Mouse (Mus musculus) lung, adult 2 months (tissue): Measurements from ENCODE around the gene Mknk2. TPM values are rescaled to one million over a fixed set of nuclear protein-coding genes. Genes with fewer than 3 reads are reported as not detected.

Experiments
- DNase-seq: peaks from one replicate; pipeline ENCODE4 v3.0.0; 2022
- H3K4me1 ChIP-seq: fragments of 200-500 bp; 2 replicates; pipeline ENCODE4 v1.6.1; 2011; ENCODE audit warnings: low read length; ENCODE audit not compliant: control insufficient read depth, insufficient read depth
- H3K4me3 ChIP-seq: fragments of 200-500 bp; replicated peaks from 2 replicates; pipeline ENCODE3; 2011; ENCODE audit warnings: low read depth, mild to moderate bottlenecking, control low read depth, low read length; ENCODE audit errors: extremely low read depth
- CTCF ChIP-seq: fragments of 200-500 bp; IDR thresholded peaks from 2 replicates; pipeline ENCODE4 v1.5.1; 2011; ENCODE audit warnings: mild to moderate bottlenecking, low read length, control low read depth; ENCODE audit not compliant: insufficient read depth
- POLR2A ChIP-seq: fragments of 200-500 bp; IDR thresholded peaks from 2 replicates; pipeline ENCODE4 v1.6.1; 2011; ENCODE audit warnings: low read depth, mild to moderate bottlenecking, control low read depth, low read length, borderline replicate concordance; ENCODE audit errors: extremely low read depth
- WGBS: fragments of 180-500 bp; shearing (Covaris S2); methylation state at CpG from one replicate; pipeline ENCODE4 v1.1.7; 2018; 5-methylcytosine and 5-hydroxymethylcytosine counted together
- polyA plus RNA-seq: library from polyadenylated mRNA; depleted of rRNA; stranded (reverse); fragments of >200 nt; gene quantifications from 2 replicates; pipeline ENCODE4 v1.2.3, GENCODE M21; 2012

The Mknk2 gene
- polyA plus RNA-seq, 1 experiment: 267 TPM

- Histone ChIP-seq H3K4me3 (no peak overlapping the region), H3K4me1 (peaks cover 58% of the 10 kb centered on the region)
- 62% methylated on average over 11 of the region's 11 CpGs for WGBS
- no peak for DNase-seq
- TF ChIP-seq CTCF (no peak), POLR2A (no peak)
Observed at GRCm38 (mm10) chr10:80671936-80672690, 5.8 kb downstream of the Mknk2 start.

DNA sequence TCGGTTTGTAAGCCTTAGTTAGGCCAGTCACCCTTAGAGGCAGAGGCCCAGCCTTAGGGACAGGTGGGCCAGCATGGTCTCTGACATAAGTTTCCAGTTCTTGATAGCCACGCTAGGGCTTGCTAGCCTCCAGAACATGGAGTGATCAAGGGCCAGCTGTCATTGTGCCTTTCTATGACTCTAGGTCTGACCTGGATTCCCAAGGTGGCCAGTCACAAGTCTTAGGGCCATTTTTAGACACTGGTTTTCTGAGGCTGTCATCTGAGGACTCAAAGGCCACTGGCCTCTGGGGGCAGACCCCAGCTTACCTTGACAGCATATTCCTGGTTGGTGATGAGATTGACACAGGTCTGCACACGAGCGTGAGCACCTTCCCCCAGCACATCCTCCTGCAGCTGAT, 6.7 kb downstream of the Mknk2 start:
- no peak for TF ChIP-seq CTCF
- TF ChIP-seq POLR2A: no peak; the same call in 1 of the 2 replicates
- H3K4me1 ChIP-seq: peaks cover 61% of the 10 kb centered on the region
- WGBS: 76% methylated on average over 4 of the region's 4 CpGs
- no peak overlapping the region for H3K4me3 ChIP-seq
- DNase-seq: no peak

DNA sequence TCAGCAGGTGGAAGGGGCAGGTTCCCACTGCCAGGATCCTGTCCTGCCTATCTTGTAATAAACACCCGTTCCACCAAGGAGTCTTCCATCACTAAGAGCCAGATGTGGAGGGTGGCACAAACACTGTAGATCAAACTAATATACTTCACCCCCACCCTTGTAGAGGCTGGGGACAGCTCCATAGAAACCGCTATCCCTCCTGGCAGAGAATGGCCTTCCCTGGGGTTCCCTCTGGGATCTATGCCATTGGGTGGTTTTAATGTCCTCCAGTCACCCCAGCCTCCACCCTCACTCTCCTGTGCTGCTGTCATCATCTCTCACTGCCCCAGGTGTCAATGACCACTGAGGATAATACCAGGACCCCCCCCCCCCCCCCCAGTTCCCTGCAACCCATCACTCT, 7.4 kb downstream of the Mknk2 start:
- Histone ChIP-seq H3K4me1 (peaks cover 68% of the 10 kb centered on the region), H3K4me3 (no peak overlapping the region)
- TF ChIP-seq POLR2A (no peak), CTCF (no peak)
- DNase-seq: no peak
- WGBS: 70% methylated on average over 2 of the region's 2 CpGs

- 65% methylated on average over 7 of the region's 7 CpGs for WGBS
- TF ChIP-seq POLR2A (no peak; the same call in 1 of the 2 replicates), CTCF (no peak)
- Histone ChIP-seq H3K4me3 (no peak overlapping the region), H3K4me1 (peaks cover 73% of the 10 kb centered on the region)
- DNase-seq: peak; percentile 76
Observed at GRCm38 (mm10) chr10:80669737-80670485, 8.0 kb downstream of the Mknk2 start.

DNA sequence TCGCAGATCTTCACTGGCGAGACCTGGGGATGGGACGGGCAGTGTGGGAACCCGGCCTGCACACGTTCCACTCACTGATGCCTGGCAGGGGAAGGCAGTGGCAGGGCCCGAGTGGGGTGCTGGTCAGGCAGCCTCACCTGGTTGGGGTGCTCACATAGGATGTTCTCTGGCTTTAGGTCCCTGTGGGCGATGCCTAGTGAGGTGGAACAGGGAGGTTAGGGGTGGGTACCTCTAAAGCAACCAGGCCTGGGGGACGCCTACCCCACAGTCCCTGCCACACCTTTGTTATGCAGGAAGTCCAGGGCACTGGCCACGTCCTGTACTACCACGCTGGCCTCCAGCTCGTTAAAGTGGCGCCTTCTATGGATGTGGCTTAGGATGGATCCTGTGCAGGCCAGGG, 8.9 kb downstream of the Mknk2 start:
- no peak for DNase-seq
- TF ChIP-seq POLR2A: no peak
- TF ChIP-seq CTCF: no peak
- WGBS: 67% methylated on average over 12 of the region's 12 CpGs
- H3K4me3 ChIP-seq: no peak overlapping the region
- peaks cover 76% of the 10 kb centered on the region for H3K4me1 ChIP-seq

- no peak overlapping the region for H3K4me3 ChIP-seq
- peak; percentile 41 for DNase-seq
- TF ChIP-seq POLR2A (no peak), CTCF (no peak)
- 73% methylated on average over 11 of the region's 11 CpGs for WGBS
- peaks cover 77% of the 10 kb centered on the region for H3K4me1 ChIP-seq
Observed at GRCm38 (mm10) chr10:80668614-80669013, 9.3 kb downstream of the Mknk2 start.

GRCm38 (mm10) chr10:80666837-80667412, 11.0 kb downstream of the Mknk2 start:
- WGBS: 60% methylated on average over 19 of the region's 19 CpGs
- Histone ChIP-seq H3K4me1 (peaks cover 64% of the 10 kb centered on the region), H3K4me3 (no peak overlapping the region)
- TF ChIP-seq CTCF (no peak), POLR2A (no peak)
- DNase-seq: no peak

- peak; percentile 33 for DNase-seq
- TF ChIP-seq CTCF: no peak
- TF ChIP-seq POLR2A: no peak
- 51% methylated on average over 10 of the region's 10 CpGs for WGBS
- no peak overlapping the region for H3K4me3 ChIP-seq
- H3K4me1 ChIP-seq: peaks cover 61% of the 10 kb centered on the region
Observed at GRCm38 (mm10) chr10:80665981-80666733, 11.8 kb downstream of the Mknk2 start.

- TF ChIP-seq CTCF (no peak), POLR2A (no peak)
- Histone ChIP-seq H3K4me3 (no peak overlapping the region), H3K4me1 (peaks cover 57% of the 10 kb centered on the region)
- DNase-seq: peak; percentile 42
- WGBS: 35% methylated on average over 4 of the region's 4 CpGs
Observed at GRCm38 (mm10) chr10:80665459-80665858, 12.5 kb downstream of the Mknk2 start.
